Mouse (Mus musculus) hindbrain, embryonic 16.5 days (tissue): ENCODE data around the gene Rho. TPM values are rescaled to one million over a fixed set of nuclear protein-coding genes. Genes with fewer than 3 reads are reported as not detected.

ENCODE experiments used
- ATAC-seq: fragments of 200-750 bp; cut with Nextera tagmentation; 2 replicates; pipeline ENCODE4 v1.8.0; 2017; ENCODE audit warnings: moderate TSS enrichment, moderate library complexity
- H3K27ac ChIP-seq: fragments of 300-500 bp; sonication (generic); 2 replicates; pipeline ENCODE4 v1.5.1; 2014; ENCODE audit warnings: low read depth, mild to moderate bottlenecking, control low read depth, low read length, moderate library complexity
- H3K27me3 ChIP-seq: fragments of 300-500 bp; sonication (generic); replicated peaks from 2 replicates; pipeline ENCODE4 v1.6.1; 2014; ENCODE audit warnings: low read length; ENCODE audit not compliant: control insufficient read depth, insufficient read depth
- H3K36me3 ChIP-seq: fragments of 300-500 bp; sonication (generic); 2 replicates; pipeline ENCODE4 v1.6.1; 2014; ENCODE audit warnings: mild to moderate bottlenecking, low read length, moderate library complexity, mixed read lengths; ENCODE audit not compliant: control insufficient read depth, insufficient read depth
- H3K4me1 ChIP-seq: fragments of 300-500 bp; sonication (generic); 2 replicates; pipeline ENCODE4 v1.6.1; 2014; ENCODE audit warnings: low read depth, low read length; ENCODE audit not compliant: control insufficient read depth, insufficient read depth
- H3K4me2 ChIP-seq: fragments of 300-500 bp; sonication (generic); 2 replicates; pipeline ENCODE4 v1.6.1; 2014; ENCODE audit warnings: mild to moderate bottlenecking, low read length, control low read depth, moderate library complexity
- H3K4me3 ChIP-seq: fragments of 300-500 bp; sonication (generic); 2 replicates; pipeline ENCODE4 v1.5.1; 2014; ENCODE audit warnings: mild to moderate bottlenecking, low read length, control low read depth, moderate library complexity
- H3K9ac ChIP-seq: fragments of 300-500 bp; sonication (generic); 2 replicates; pipeline ENCODE4 v1.6.1; 2014; ENCODE audit warnings: low read depth, mild to moderate bottlenecking, control low read depth, low read length, moderate library complexity
- H3K9me3 ChIP-seq: fragments of 300-500 bp; sonication (generic); 2 replicates; pipeline ENCODE4 v1.6.1; 2014; ENCODE audit warnings: mild to moderate bottlenecking, low read length, moderate library complexity; ENCODE audit not compliant: control insufficient read depth
- WGBS: fragments of 180-500 bp; shearing (Covaris S2); extraction: QIAGEN DNeasy Blood & Tissue Kit; methylation state at CpG from one replicate; pipeline ENCODE4 v1.1.7; 2014; 5-methylcytosine and 5-hydroxymethylcytosine counted together
- polyA plus RNA-seq: library from polyadenylated mRNA; unstranded; fragments of >200 nt; fragmentation: Nextera tagmentation; extraction: Ambion mirVana; gene quantifications from 2 replicates; pipeline ENCODE4 v1.2.1, GENCODE M21; 2015

The Rho gene
- polyA plus RNA-seq, 1 experiment from 2014 or later = 0.50 TPM

GRCm38 (mm10) chr6:115924829-115925228, 6.7 kb upstream of the Rho start:
- Histone ChIP-seq H3K27ac (no peak overlapping the region), H3K4me2 (no peak overlapping the region), H3K9ac (no peak overlapping the region), H3K27me3 (no peaks in the 10 kb centered on the region), H3K36me3 (peaks cover 2% of the 10 kb centered on the region; the same call in 1 of the 2 replicates), H3K4me1 (peaks cover 18% of the 10 kb centered on the region), H3K9me3 (no peaks in the 10 kb centered on the region), H3K4me3 (no peak overlapping the region)
- ATAC-seq = no peak
- WGBS = 54% methylated on average over 6 of the region's 6 CpGs

GRCm38 (mm10) chr6:115926416-115926815, 5.1 kb upstream of the Rho start:
- no peaks in the 10 kb centered on the region for H3K27me3 ChIP-seq
- H3K36me3 ChIP-seq = peaks cover 2% of the 10 kb centered on the region; the same call in 1 of the 2 replicates
- H3K4me1 ChIP-seq = peaks cover 18% of the 10 kb centered on the region
- WGBS = 51% methylated on average over 10 of the region's 10 CpGs
- H3K27ac ChIP-seq = no peak overlapping the region
- no peak for ATAC-seq
- no peak overlapping the region for H3K9ac ChIP-seq
- no peaks in the 10 kb centered on the region for H3K9me3 ChIP-seq
- H3K4me2 ChIP-seq = no peak overlapping the region
- no peak overlapping the region for H3K4me3 ChIP-seq

- Histone ChIP-seq H3K27me3 (no peaks in the 10 kb centered on the region), H3K4me2 (no peak overlapping the region), H3K9me3 (no peaks in the 10 kb centered on the region), H3K27ac (peak overlapping the region; percentile 39; the same call in 1 of the 2 replicates), H3K4me3 (no peak overlapping the region), H3K4me1 (peaks cover 18% of the 10 kb centered on the region), H3K36me3 (peaks cover 2% of the 10 kb centered on the region; the same call in 1 of the 2 replicates), H3K9ac (no peak overlapping the region)
- peak; percentile 40; the same call in 1 of the 2 replicates for ATAC-seq
- 48% methylated on average over 10 of the region's 10 CpGs for WGBS
Measured at GRCm38 (mm10) chr6:115927292-115928242, 4.0 kb upstream of the Rho start.

- WGBS = 78% methylated on average over 5 of the region's 5 CpGs
- H3K4me3 ChIP-seq = no peak overlapping the region
Measured at GRCm38 (mm10) chr6:115930018-115930417, 1.5 kb upstream of the Rho start.

GRCm38 (mm10) chr6:115932391-115932790, 843 bp downstream of the Rho start:
- Histone ChIP-seq H3K27me3 (no peaks in the 10 kb centered on the region), H3K9ac (no peak overlapping the region), H3K27ac (no peak overlapping the region), H3K4me3 (no peak overlapping the region), H3K4me1 (peaks cover 3% of the 10 kb centered on the region; the same call in 1 of the 2 replicates), H3K9me3 (no peaks in the 10 kb centered on the region), H3K36me3 (no peaks in the 10 kb centered on the region), H3K4me2 (no peak overlapping the region)
- ATAC-seq = no peak
- WGBS = 93% methylated on average over 3 of the region's 3 CpGs

More at GRCm38 (mm10) chr6:115930018-115930417, 1.5 kb upstream of the Rho start:
- Histone ChIP-seq H3K36me3 (no peaks in the 10 kb centered on the region), H3K27me3 (no peaks in the 10 kb centered on the region), H3K9me3 (no peaks in the 10 kb centered on the region), H3K4me2 (no peak overlapping the region), H3K9ac (no peak overlapping the region), H3K27ac (no peak overlapping the region), H3K4me1 (peaks cover 18% of the 10 kb centered on the region)
- ATAC-seq = no peak

- 90% methylated on average over 8 of the region's 8 CpGs for WGBS
- Histone ChIP-seq H3K27me3 (no peaks in the 10 kb centered on the region), H3K4me3 (no peak overlapping the region), H3K27ac (no peak overlapping the region), H3K4me2 (no peak overlapping the region), H3K9ac (no peak overlapping the region), H3K4me1 (no peaks in the 10 kb centered on the region), H3K36me3 (no peaks in the 10 kb centered on the region), H3K9me3 (peaks cover 5% of the 10 kb centered on the region)
- no peak for ATAC-seq
Measured at GRCm38 (mm10) chr6:115935544-115935943, 4.0 kb downstream of the Rho start.

- Histone ChIP-seq H3K9ac (no peak overlapping the region), H3K4me3 (no peak overlapping the region), H3K27ac (no peak overlapping the region), H3K36me3 (no peaks in the 10 kb centered on the region), H3K4me2 (no peak overlapping the region), H3K4me1 (no peaks in the 10 kb centered on the region), H3K27me3 (no peaks in the 10 kb centered on the region), H3K9me3 (peaks cover 5% of the 10 kb centered on the region)
- WGBS = 99% methylated on average over 2 of the region's 2 CpGs
- ATAC-seq = no peak
Measured at GRCm38 (mm10) chr6:115938011-115938410, 6.5 kb downstream of the Rho start.

- 82% methylated on average over 1 of the region's 1 CpGs for WGBS
- Histone ChIP-seq H3K36me3 (no peaks in the 10 kb centered on the region), H3K27me3 (no peaks in the 10 kb centered on the region), H3K4me3 (no peak overlapping the region), H3K4me2 (no peak overlapping the region), H3K9me3 (peaks cover 5% of the 10 kb centered on the region), H3K27ac (no peak overlapping the region), H3K4me1 (no peaks in the 10 kb centered on the region), H3K9ac (no peak overlapping the region)
- no peak for ATAC-seq
Measured at GRCm38 (mm10) chr6:115938798-115939197, 7.2 kb downstream of the Rho start.

- Histone ChIP-seq H3K4me2 (no peak overlapping the region), H3K4me3 (no peak overlapping the region), H3K27ac (no peak overlapping the region), H3K27me3 (no peaks in the 10 kb centered on the region), H3K9me3 (peaks cover 5% of the 10 kb centered on the region), H3K36me3 (no peaks in the 10 kb centered on the region), H3K9ac (no peak overlapping the region), H3K4me1 (no peaks in the 10 kb centered on the region)
- 77% methylated on average over 1 of the region's 1 CpGs for WGBS
- ATAC-seq = no peak
Measured at GRCm38 (mm10) chr6:115940603-115941002, 9.1 kb downstream of the Rho start.
